14 mouse cellular contexts compared by ENCODE assay signal in genomic region chr2:35830966-35831903, GRCm38 (mm10).
DNase-seq lines count a peak whose midpoint lies in the region; ATAC-seq and TF ChIP-seq lines count a peak whose summit lies in the region.
"Had no signal": no experiment of that assay in that cellular context is flagged by ENCODE, and none has a peak within 500 bp of the region (broad histone marks: within the 10 kb centered on the region; RNA-seq: fewer than 3 reads in every experiment).

No protein-coding gene starts in this region.

- no peak for DNase-seq in heart, adult 2 months
- DNase-seq in c-Kit-positive CD71-negative TER-119-negative erythroid progenitor cells, embryonic 14.5 days (ENCODE audit: low read depth), result peak; percentile 62
- peak; percentile 36 for DNase-seq in liver, embryonic 13.5 days
- peak; percentile 55 for DNase-seq in thymus, postnatal 14 days
- no peak for DNase-seq in kidney, adult 9 months
- no peak for DNase-seq in right cerebral cortex, postnatal 36 days (ENCODE audit: low spot score in 2 of 2)
- DNase-seq in cerebellum, postnatal 25 days, result no peak
- DNase-seq: adrenal gland, postnatal 14 days; cerebellum, postnatal 36 days; forebrain, postnatal 0 days; midbrain, embryonic 14.5 days had no signal

- TF ChIP-seq CTCF in heart, adult 2 months (IDR thresholded peaks at IDR 0.05), result no peak

- H3K36me3 ChIP-seq in heart, embryonic 16.5 days (ENCODE audit: control insufficient read depth, insufficient read depth), result 0 out of 2 replicates have a peak, but pooled peaks cover 2% of the 10 kb centered on the region
- no peaks in the 10 kb centered on the region for H3K36me3 ChIP-seq in heart, adult 2 months (ENCODE audit: control insufficient read depth, insufficient read depth, low read length)
- no peaks in the 10 kb centered on the region for H3K36me3 ChIP-seq in liver, embryonic 13.5 days
- H3K36me3 ChIP-seq: hindbrain, embryonic 10.5 days had no signal

- no peak overlapping the region for H3K9ac ChIP-seq in heart, embryonic 16.5 days (ENCODE audit: low read length)
- no peak overlapping the region for H3K9ac ChIP-seq in heart, adult 2 months (ENCODE audit: low read depth, low read length)
- H3K9ac ChIP-seq in liver, embryonic 13.5 days, result no peak overlapping the region
- H3K9ac ChIP-seq: forebrain, postnatal 0 days had no signal

- H3K9me3 ChIP-seq in heart, embryonic 16.5 days (replicated peaks; ENCODE audit: control insufficient read depth, low read length), result no peaks in the 10 kb centered on the region; the same call in 1 of the 2 replicates
- H3K9me3 ChIP-seq in liver, embryonic 13.5 days (replicated peaks), result 0 out of 2 replicates have a peak, but pooled peaks cover 5% of the 10 kb centered on the region
- H3K9me3 ChIP-seq: hindbrain, embryonic 10.5 days had no signal

- no peak for TF ChIP-seq EP300 in heart, adult 2 months (IDR thresholded peaks at IDR 0.05; ENCODE audit: insufficient read depth, low read depth, low read length)

- H3K4me2 ChIP-seq in heart, embryonic 16.5 days (ENCODE audit: low read depth, low read length), result no peak overlapping the region
- H3K4me2 ChIP-seq in liver, embryonic 13.5 days, result 0 out of 2 replicates have a peak overlapping the region, but pooled peaks have one; percentile 4

- peak; percentile 54; the same call in 1 of the 2 replicates for ATAC-seq in heart, embryonic 16.5 days (replicated peaks; ENCODE audit: extremely low read depth, insufficient read depth, low FRiP score)
- peak; percentile 80 for ATAC-seq in liver, embryonic 13.5 days (ENCODE audit: low read depth)
- ATAC-seq: forebrain, postnatal 0 days had no signal

- no peaks in the 10 kb centered on the region for H3K27me3 ChIP-seq in heart, embryonic 16.5 days (ENCODE audit: control insufficient read depth, insufficient read depth, low read length)
- no peaks in the 10 kb centered on the region for H3K27me3 ChIP-seq in heart, adult 2 months (ENCODE audit: control insufficient read depth, insufficient read depth, low read length)
- H3K27me3 ChIP-seq in liver, embryonic 13.5 days, result no peaks in the 10 kb centered on the region

- peaks cover 16% of the 10 kb centered on the region for H3K4me1 ChIP-seq in heart, embryonic 16.5 days (ENCODE audit: control insufficient read depth, insufficient read depth, low read length)
- H3K4me1 ChIP-seq in heart, adult 2 months (ENCODE audit: control insufficient read depth, insufficient read depth, low read length), result peaks cover 9% of the 10 kb centered on the region
- H3K4me1 ChIP-seq in liver, embryonic 13.5 days (replicated peaks), result peaks cover 58% of the 10 kb centered on the region

- 45% methylated on average over 6 of the region's 6 CpGs for WGBS in heart, embryonic 16.5 days
- WGBS in heart, adult 2 months, result 55% methylated on average over 6 of the region's 6 CpGs
- WGBS in liver, embryonic 13.5 days (ENCODE audit: insufficient replicate concordance), result 20% methylated on average over 6 of the region's 6 CpGs

- H3K79me2 ChIP-seq in heart, adult 2 months (replicated peaks; ENCODE audit: control insufficient read depth, insufficient read depth, low read length), result no peaks in the 10 kb centered on the region

- intact Hi-C loops in heart, adult 2 months (cut with DNase I), result no loop called here

- H3K4me3 ChIP-seq in heart, embryonic 16.5 days (ENCODE audit: low read length), result no peak overlapping the region
- no peak overlapping the region for H3K4me3 ChIP-seq in heart, adult 2 months
- no peak overlapping the region for H3K4me3 ChIP-seq in liver, embryonic 13.5 days (replicated peaks)
- H3K4me3 ChIP-seq: hindbrain, embryonic 10.5 days had no signal

- peak overlapping the region; percentile 58 for H3K27ac ChIP-seq in heart, embryonic 16.5 days (ENCODE audit: low read length)
- no peak overlapping the region for H3K27ac ChIP-seq in heart, adult 2 months
- peak overlapping the region; percentile 85 for H3K27ac ChIP-seq in liver, embryonic 13.5 days
- H3K27ac ChIP-seq: hindbrain, embryonic 10.5 days; kidney, postnatal 0 days had no signal

- TF ChIP-seq POLR2A in heart, adult 2 months (IDR thresholded peaks at IDR 0.05; ENCODE audit: insufficient read depth, low read depth, low read length), result no peak

Comparison
In these comparisons a context has a peak if more than half of its experiments do, and no peak if none do; other contexts are left out.
1. DNase-seq: peak in c-Kit-positive CD71-negative TER-119-negative erythroid progenitor cells, embryonic 14.5 days (single experiment), liver, embryonic 13.5 days (single experiment) and thymus, postnatal 14 days (single experiment); none in heart, adult 2 months (0 of 2), kidney, adult 9 months (single experiment), right cerebral cortex, postnatal 36 days (0 of 2) and cerebellum, postnatal 25 days (0 of 2).